Mouse (Mus musculus) ES-Bruce4 (cell line): ENCODE data around the gene A730009L09Rik. TPM values are rescaled to one million over a fixed set of nuclear protein-coding genes. Genes with fewer than 3 reads are reported as not detected.

Experiments
- H3K27ac ChIP-seq: 2 replicates; pipeline ENCODE4 v1.5.1; 2012; ENCODE audit warnings: low read length, inconsistent platforms; ENCODE audit not compliant: insufficient read depth
- H3K27me3 ChIP-seq: 2 replicates; pipeline ENCODE4 v1.6.1; 2012; ENCODE audit warnings: mild to moderate bottlenecking, low read length, inconsistent platforms; ENCODE audit not compliant: control insufficient read depth, poor library complexity, insufficient read depth, severe bottlenecking
- H3K36me3 ChIP-seq: 2 replicates; pipeline ENCODE4 v1.6.1; 2012; ENCODE audit warnings: inconsistent platforms, mild to moderate bottlenecking, low read length, moderate library complexity; ENCODE audit not compliant: control insufficient read depth, poor library complexity, insufficient read depth, severe bottlenecking
- H3K4me1 ChIP-seq: one replicate; pipeline ENCODE4 v1.8.1; 2011; ENCODE audit warnings: low read length; ENCODE audit not compliant: control insufficient read depth, insufficient read depth
- H3K4me3 ChIP-seq: 2 replicates; pipeline ENCODE4 v1.5.1; 2011; ENCODE audit warnings: low read depth, mild to moderate bottlenecking, low read length
- H3K9ac ChIP-seq: 2 replicates; pipeline ENCODE4 v1.6.1; 2012; ENCODE audit warnings: low read depth, mild to moderate bottlenecking, inconsistent platforms; ENCODE audit not compliant: poor library complexity, severe bottlenecking
- H3K9me3 ChIP-seq: replicated peaks from 2 replicates; pipeline ENCODE4 v1.6.1; 2012; ENCODE audit warnings: mild to moderate bottlenecking, low read length, inconsistent platforms; ENCODE audit not compliant: control insufficient read depth, poor library complexity, insufficient read depth, severe bottlenecking
- CTCF ChIP-seq: IDR thresholded peaks from one replicate; pipeline ENCODE4 v1.8.1; 2011; ENCODE audit warnings: low read depth, low read length
- EP300 ChIP-seq: IDR thresholded peaks from 2 replicates; pipeline ENCODE4 v1.6.1; 2011; ENCODE audit warnings: low read depth, low read length; ENCODE audit not compliant: insufficient read depth
- POLR2A ChIP-seq: IDR thresholded peaks from one replicate; pipeline ENCODE4 v1.8.1; 2011; ENCODE audit warnings: low read length; ENCODE audit not compliant: insufficient read depth
- polyA plus RNA-seq: library from polyadenylated mRNA; stranded (reverse); fragments of >200 nt; gene quantifications from 2 replicates; pipeline ENCODE4 v1.2.4, GENCODE M21; 2011; ENCODE audit warnings: low read depth; ENCODE audit not compliant: missing spikeins, insufficient read depth, insufficient read length

The A730009L09Rik gene
- polyA plus RNA-seq, 1 experiment, result not detected

GRCm38 (mm10) chr16:84476948-84477347 lies 38.0 kb upstream of the A730009L09Rik start:
- TF ChIP-seq POLR2A (no peak), CTCF (no peak), EP300 (no peak)
- no peak overlapping the region for H3K9ac ChIP-seq
- H3K4me3 ChIP-seq, result no peak overlapping the region
- no peak overlapping the region for H3K27ac ChIP-seq
- no peaks in the 10 kb centered on the region for H3K9me3 ChIP-seq
- 0 out of 2 replicates have a peak, but pooled peaks cover 1% of the 10 kb centered on the region for H3K27me3 ChIP-seq
- no peaks in the 10 kb centered on the region for H3K4me1 ChIP-seq
- no peaks in the 10 kb centered on the region for H3K36me3 ChIP-seq

- TF ChIP-seq POLR2A (no peak), EP300 (no peak), CTCF (no peak)
- Histone ChIP-seq H3K9ac (no peak overlapping the region), H3K4me3 (no peak overlapping the region), H3K9me3 (no peaks in the 10 kb centered on the region), H3K4me1 (no peaks in the 10 kb centered on the region), H3K27ac (no peak overlapping the region), H3K27me3 (0 out of 2 replicates have a peak, but pooled peaks cover 1% of the 10 kb centered on the region), H3K36me3 (no peaks in the 10 kb centered on the region)
Observed at GRCm38 (mm10) chr16:84477528-84477927, 37.4 kb upstream of the A730009L09Rik start.

GRCm38 (mm10) chr16:84477952-84478351 lies 37.0 kb upstream of the A730009L09Rik start:
- Histone ChIP-seq H3K9me3 (no peaks in the 10 kb centered on the region), H3K27ac (no peak overlapping the region), H3K4me3 (no peak overlapping the region), H3K36me3 (no peaks in the 10 kb centered on the region), H3K4me1 (no peaks in the 10 kb centered on the region), H3K27me3 (0 out of 2 replicates have a peak, but pooled peaks cover 1% of the 10 kb centered on the region), H3K9ac (no peak overlapping the region)
- TF ChIP-seq EP300 (no peak), POLR2A (no peak), CTCF (no peak)

GRCm38 (mm10) chr16:84485931-84486330 lies 29.0 kb upstream of the A730009L09Rik start:
- no peak overlapping the region for H3K9ac ChIP-seq
- no peak overlapping the region for H3K27ac ChIP-seq
- no peaks in the 10 kb centered on the region for H3K36me3 ChIP-seq
- no peaks in the 10 kb centered on the region for H3K4me1 ChIP-seq
- TF ChIP-seq POLR2A (no peak), EP300 (no peak), CTCF (no peak)
- H3K27me3 ChIP-seq, result no peaks in the 10 kb centered on the region
- H3K4me3 ChIP-seq, result no peak overlapping the region
- no peaks in the 10 kb centered on the region for H3K9me3 ChIP-seq

- Histone ChIP-seq H3K36me3 (no peaks in the 10 kb centered on the region), H3K27me3 (no peaks in the 10 kb centered on the region), H3K4me3 (no peak overlapping the region), H3K4me1 (no peaks in the 10 kb centered on the region), H3K9me3 (no peaks in the 10 kb centered on the region), H3K9ac (no peak overlapping the region), H3K27ac (no peak overlapping the region)
- TF ChIP-seq POLR2A, result no peak
- TF ChIP-seq CTCF, result no peak
- TF ChIP-seq EP300, result no peak
Observed at GRCm38 (mm10) chr16:84494818-84495217, 20.1 kb upstream of the A730009L09Rik start.

DNA sequence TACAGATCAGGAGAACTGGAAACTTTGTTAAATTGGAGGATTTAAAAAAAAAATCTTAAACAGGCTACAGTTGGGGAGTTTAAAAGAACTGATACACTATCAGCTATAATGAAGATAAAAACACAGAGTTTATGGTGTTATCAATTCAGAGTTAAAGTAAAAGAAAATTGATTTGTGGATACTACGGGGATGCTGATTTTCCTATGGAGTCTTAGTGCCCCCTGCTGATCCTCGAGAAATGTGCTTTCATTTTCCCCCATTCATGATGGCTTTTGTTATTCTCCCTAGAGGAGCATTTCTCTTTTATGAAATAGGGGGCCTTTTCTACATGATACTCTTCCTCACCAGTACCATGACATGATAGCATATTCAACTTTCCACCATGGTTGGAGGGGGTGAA lies 19.5 kb upstream of the A730009L09Rik start:
- no peak for TF ChIP-seq POLR2A
- TF ChIP-seq EP300, result no peak
- TF ChIP-seq CTCF, result no peak
- no peaks in the 10 kb centered on the region for H3K9me3 ChIP-seq
- H3K27ac ChIP-seq, result no peak overlapping the region
- no peaks in the 10 kb centered on the region for H3K36me3 ChIP-seq
- no peak overlapping the region for H3K9ac ChIP-seq
- no peak overlapping the region for H3K4me3 ChIP-seq
- no peaks in the 10 kb centered on the region for H3K27me3 ChIP-seq
- no peaks in the 10 kb centered on the region for H3K4me1 ChIP-seq
